Mouse (Mus musculus) gastrocnemius, postnatal 14 days (tissue): ENCODE data around the gene Psmd5. TPM values are rescaled to one million over a fixed set of nuclear protein-coding genes. Genes with fewer than 3 reads are reported as not detected.
"Not testable (repeated sequence)": the region's sequence is repeated elsewhere in the genome, so short reads cannot be mapped to it uniquely, and the experiment has no call there.

Experiments
- DNase-seq: peaks from one replicate; pipeline ENCODE4 v3.0.0; 2021; ENCODE audit warnings: mixed read lengths
- intact Hi-C: fragments of 180-260 bp; cut with DNase I; formaldehyde crosslinking; loops from one replicate; pipeline ENCODE4 v1.15.1; 2025; ENCODE audit warnings: low total_unique reads
- total RNA-seq, 2 experiments: library from RNA; stranded (reverse); gene quantifications; 2 replicates each; pipeline ENCODE4 v1.2.3; 2021

Psmd5 gene
- total RNA-seq, 2 experiments from 2014 or later, result 13.5 to 13.8 TPM

DNA sequence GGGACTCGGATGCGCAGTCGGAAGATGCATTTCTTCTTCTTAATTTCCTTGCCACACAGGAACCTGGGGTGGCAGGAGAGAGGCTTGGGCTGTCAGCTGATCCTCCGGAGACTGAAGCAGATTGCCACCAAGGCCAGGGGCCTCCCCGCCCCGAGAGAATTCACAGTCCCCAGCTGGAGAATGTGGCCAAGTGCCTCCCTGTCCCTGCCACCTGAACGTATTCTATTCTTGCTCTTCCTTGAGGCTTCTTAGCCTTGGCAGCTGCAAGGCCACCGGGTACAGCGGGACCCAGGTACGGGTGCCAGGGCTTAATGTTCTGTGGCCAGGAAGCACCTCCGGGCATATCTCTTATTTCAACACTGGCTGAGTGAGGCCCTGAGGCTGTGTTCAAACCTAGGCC is 24.9 kb upstream of the Psmd5 start:
- DNase-seq, result no peak
- intact Hi-C loops, result no loop called here

DNA sequence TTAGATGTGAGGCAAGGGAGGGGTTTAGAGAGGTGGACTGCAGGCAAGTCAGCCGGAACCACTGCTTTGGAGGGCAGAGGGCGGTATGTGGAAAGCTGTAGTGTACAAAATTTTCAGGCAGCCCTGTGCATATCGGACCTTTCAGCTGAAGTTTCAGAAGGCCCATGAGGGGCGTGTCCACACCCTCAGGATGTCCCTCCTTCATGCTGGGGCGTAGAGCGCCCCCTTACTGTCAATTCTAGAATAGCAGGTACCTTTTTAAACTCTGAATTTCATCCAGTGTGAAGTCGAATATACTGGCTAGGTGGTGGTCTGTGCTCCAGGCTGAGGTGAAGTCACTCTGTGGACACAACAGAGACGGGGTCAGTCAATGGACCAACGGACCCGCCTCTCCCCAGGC is 23.1 kb upstream of the Psmd5 start:
- intact Hi-C loops, result no loop called here
- no peak for DNase-seq

DNA sequence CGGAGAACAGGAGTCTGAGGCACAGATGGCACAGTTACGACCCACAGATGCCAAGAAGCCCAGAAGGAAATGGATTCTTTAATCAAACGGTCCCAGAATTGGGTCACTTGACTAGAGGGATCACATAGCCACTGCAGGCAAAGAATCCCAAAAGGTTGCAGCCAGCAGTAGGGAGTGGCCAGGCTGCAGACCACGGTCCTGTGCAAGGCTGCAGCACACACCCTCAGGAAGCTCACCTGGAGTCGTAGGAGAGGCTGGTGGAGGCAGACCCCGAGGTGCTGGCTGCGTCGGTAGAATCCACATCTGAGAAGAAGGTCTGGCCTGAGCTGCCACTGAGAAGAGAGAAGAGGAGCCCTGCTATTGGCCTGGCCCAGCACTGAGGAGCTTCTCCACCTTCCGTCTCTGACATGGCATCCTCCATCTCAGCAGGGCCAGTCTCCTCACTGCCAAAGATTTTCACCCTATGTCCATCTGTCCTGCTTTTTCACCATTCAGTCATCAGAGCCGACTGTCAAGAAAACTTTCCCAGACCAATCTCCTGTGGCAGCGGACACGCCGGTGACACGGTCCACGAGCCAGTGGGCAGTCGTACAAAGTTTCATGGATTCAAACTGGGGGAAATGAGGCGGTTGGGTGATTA is 22.2 kb upstream of the Psmd5 start:
- intact Hi-C loops, result no loop called here

DNA sequence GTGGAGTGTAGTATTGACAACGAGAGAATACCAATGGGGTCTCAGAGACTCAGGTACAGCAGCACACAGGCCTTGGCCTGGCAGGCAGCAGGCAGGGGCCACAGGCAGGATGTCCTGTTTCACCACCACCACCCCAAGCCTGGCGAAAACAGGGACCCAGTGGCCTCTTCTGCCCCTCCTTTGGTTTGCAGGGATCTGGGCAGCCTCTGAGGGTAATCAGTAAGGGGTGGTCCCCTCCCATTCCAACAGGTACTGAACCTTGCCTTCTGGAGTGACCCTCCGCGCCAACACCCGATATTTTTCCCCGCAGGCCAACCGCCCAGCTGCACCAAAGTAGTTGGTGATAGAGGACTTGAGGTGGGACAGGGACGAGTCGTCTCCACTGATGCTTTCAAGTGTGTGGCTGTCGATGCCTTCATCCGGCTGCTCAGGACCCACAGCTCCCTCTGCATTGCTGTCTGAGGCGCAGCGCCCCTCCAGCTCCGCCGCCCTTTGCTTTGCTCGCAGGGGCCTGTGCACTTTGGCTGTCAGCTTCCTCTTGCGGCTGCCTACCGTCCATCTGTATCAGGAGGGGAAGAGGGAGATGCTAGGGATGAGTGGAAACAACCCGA is 20.8 kb upstream of the Psmd5 start:
- intact Hi-C loops, result no loop called here
- no peak for DNase-seq

More for the DNA sequence above, 22.2 kb upstream of the Psmd5 start:
- no peak for DNase-seq

DNA sequence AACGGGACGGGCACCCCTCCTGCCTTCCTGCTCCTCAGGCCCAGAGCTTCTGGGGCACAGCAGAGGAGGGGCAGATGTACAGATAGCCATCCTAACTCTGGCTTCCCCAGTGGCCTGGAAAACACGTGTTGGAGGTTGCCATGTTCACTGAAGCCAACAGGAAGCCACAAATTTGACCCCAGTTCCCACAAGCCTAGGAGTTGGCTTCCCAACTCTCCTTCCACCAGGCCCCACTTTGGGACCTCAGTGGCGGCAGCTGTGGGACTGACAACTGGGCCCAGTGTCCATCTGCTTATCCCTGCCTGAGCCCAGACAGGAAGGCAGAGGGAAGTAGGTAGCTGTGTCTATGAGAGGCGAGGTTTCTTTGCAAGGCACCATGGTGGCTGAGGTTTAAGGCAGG is 19.2 kb upstream of the Psmd5 start:
- no peak for DNase-seq
- intact Hi-C loops, result no loop called here

DNA sequence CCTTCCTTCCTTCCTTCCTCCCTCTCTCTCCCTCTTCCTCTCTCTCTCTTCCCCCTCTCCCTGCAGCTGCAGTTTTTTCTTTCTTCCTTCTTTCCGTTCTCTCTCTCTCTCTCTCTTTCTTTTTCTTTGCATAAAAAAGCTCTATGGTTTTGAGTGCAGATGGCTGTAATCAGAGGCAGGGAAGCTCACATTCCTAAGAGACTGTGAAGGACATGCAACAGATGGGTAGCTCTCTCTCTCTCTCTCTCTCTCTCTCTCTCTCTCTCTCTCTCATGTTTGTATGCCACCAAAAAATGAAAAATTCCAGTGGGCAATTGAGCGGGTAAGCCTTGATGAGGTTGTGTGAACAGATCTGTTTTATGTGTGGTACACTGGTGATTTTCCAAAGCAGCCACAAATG is 9.4 kb upstream of the Psmd5 start:
- DNase-seq, result no peak
- intact Hi-C loops, result no loop called here

DNA sequence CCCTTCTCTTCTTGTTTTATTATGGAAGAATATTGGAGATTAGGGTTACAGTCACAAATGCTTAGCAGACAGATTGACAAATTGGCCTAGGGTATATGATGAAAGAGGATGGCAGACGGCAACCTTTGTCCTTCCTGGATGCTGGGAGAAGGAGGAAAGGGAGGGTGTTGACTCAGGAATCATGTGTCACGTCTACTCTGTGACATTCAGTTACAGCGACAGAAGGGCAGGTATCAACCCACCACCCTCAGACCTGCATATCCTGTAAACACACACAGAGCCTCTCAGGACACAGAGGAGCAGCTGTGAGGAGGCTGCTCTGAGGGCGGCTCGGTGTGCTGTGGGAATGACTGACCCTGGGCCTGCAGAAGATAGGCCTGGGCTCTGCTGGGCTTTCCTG is 8.4 kb upstream of the Psmd5 start:
- no peak for DNase-seq

DNA sequence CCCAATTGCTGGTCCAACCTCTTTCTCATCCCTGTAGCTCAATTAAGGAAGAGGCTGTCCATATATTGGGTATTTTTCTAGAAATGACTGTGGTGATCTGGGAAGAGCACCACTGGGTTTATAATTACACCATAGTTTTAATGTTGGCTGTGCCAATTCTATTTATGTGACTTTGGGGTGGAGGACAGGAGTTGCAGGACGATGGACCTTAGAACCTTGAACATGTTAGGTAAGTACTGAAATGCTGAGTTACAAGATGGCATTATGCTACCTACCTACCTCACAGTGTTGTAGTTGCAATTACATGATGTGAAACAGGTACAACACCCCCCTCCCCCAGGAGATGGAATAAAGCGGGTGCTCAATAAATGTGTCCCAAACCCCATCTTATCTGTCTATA is 8.0 kb upstream of the Psmd5 start:
- no peak for DNase-seq
- intact Hi-C loops, result no loop called here

More for the DNA sequence above, 8.4 kb upstream of the Psmd5 start:
- intact Hi-C loops, result no loop called here

DNA sequence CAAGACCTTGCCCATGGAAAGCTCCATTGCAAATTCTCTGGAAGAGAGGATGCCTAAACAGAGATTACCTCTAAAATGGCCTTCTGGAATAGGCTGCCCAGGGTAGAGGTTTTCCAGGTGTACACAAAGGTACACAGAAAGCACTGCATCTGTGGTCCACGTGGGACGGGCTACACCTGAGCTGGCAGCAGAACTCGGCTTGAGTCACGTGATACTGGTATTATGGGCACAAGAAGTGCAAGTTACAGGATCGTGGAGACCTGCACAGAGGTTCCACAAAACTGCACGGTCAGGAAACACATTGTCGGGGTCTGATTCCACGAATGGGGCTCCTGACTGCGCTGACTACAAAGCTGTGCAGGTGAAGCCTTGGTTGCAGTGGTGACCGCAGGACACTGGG is 5.3 kb upstream of the Psmd5 start:
- DNase-seq, result no peak
- intact Hi-C loops, result no loop called here

DNA sequence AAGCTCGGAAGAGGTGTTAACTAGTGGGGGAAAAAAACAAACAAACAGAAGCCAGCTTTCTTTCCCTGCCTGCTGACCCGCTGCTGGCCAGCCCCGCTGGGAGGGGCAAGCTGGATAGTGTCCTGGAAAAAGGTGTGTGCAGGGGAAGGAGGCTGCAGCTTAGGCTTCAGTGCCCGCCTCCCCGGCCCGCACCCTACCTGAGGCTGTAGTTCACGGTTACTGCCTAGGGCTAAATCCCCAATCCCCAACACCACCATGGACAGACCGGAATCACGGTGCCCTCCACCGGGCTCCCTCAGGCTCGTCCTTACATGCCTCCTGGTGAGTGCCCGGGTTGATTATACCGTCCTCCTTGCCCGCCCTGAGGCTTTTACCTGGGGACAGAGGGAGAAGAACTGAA is 497 bp downstream of the Psmd5 start, which contains the start of gene Cutal:
Cutal (plus strand) TSS at position 126 of the 400 bp plus-strand sequence.
- intact Hi-C loops, result no loop called here
- no peak for DNase-seq

DNA sequence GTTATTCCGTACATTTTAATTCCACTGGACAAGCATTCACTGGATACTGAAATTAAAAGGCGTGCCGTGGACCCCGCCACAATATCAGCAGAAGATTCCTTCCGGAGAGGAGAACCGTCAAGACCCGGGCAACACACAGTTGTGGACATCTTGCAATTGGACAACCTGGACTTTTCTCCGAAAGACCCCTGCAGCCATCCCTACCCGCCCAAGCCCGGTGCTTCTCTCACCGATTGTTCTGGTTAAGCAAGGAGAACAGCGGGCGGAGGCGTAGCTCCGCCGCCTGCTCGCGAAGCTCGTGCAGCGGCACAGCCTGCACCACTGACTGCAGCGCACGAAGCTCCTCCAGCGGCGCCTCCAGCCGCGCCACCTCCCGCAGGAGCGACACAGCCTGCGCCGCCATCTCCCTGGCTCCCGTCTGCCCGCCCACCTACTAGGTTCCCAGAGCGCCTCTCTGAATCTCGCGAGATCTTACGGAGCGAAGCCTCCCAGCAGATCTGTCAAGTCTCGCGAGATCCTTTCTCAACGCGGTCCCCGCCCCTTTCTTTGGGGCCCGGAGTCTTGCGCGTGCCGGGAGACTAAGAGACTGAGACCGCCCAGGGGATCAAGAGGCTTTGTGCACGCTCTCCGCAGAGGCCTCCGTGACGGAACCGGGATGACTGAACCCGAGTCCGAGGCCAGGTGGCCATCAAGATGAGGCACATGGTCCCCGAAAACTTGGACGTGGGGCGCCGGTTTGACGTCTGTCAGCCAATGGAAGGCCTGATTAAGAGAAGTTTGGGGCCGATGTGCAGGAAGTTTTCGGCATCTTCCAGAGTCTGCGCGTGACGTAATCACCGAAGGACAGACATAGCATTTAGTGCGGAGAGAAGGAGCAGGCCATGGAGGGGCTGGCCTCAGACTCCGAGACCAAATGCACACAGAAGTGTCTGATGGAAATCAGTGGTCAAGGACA is 4.0 kb downstream of the Psmd5 start:
- DNase-seq, result peak; percentile 93
- intact Hi-C loops, result no loop called here

DNA sequence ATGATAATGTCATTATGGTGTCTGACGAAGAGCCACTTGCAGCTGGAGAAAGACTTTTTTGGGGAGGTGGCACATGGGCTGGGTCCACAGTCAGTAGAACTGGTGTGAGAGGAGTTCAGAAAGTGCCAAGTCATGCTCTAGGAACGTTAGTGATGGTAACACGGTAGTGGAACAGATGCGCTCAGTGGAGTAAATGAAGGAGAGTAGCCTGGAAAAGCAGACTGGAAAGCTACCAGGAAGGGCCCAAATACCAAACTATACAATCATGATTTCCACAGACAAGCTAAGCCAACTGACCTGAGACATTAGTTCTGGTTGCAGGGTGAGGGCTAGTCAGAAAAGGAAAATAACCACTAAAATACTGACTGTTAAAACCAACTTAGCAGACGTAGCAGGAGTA is 5.1 kb downstream of the Psmd5 start:
- intact Hi-C loops, result no loop called here
- no peak for DNase-seq

DNA sequence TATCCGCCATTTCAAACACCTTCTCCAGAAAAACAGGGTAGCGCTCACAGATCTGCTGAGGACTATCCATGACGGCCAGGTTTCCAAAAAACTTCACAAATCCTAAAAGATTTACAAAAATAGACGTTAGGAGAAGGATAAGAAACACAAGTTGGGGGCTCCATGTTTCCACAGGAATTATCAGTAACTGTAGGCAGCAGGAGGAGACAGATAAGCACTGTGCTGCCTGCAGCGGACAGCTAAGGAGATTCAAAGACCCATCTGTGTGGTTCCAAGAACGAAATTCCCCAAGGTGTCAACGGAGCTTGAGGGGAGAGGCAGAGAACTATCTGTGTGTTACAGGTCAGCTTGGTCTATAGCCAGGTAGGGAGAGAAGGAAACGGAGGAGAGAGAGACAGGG is 17.0 kb downstream of the Psmd5 start:
- intact Hi-C loops, result no loop called here
- no peak for DNase-seq

DNA sequence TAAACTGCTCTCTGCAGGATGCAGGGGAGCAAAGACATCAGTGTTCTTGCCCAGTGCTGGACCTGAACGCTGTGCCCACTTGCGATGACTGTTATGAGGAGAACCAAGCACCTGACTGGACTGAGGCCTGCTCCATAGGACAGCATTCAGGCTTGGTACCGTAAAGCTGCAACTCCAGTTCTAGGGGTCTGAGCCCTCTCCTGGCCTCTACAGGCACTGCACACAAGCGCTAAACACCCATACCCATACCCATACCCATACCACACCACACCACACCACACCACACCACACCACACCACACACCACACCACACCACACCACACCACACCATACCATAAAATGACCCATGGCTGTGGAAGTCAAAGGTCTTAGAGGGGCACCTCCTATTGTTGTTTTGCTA is 19.5 kb downstream of the Psmd5 start:
- DNase-seq, result no peak
- intact Hi-C loops, result no loop called here

DNA sequence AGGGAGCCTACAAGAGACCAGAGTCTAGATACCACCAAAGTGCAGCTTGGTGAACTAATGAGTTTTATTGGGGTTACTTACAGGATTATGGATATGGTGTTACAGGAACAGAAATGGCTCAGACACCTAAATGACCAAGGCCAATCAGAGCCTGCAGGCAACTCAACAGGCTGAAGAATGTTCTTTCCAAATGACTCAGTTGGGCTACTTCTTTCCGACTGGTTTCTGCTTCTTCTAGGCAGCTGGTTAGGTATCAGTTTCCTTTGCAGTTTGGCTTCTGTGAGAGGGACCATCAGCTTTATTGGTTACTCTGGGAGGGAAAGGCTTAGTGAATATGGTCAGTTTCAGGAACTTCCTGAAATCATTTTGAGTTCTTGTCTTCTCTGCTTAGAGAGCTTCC is 27.1 kb downstream of the Psmd5 start:
- no peak for DNase-seq
- intact Hi-C loops, result no loop called here

DNA sequence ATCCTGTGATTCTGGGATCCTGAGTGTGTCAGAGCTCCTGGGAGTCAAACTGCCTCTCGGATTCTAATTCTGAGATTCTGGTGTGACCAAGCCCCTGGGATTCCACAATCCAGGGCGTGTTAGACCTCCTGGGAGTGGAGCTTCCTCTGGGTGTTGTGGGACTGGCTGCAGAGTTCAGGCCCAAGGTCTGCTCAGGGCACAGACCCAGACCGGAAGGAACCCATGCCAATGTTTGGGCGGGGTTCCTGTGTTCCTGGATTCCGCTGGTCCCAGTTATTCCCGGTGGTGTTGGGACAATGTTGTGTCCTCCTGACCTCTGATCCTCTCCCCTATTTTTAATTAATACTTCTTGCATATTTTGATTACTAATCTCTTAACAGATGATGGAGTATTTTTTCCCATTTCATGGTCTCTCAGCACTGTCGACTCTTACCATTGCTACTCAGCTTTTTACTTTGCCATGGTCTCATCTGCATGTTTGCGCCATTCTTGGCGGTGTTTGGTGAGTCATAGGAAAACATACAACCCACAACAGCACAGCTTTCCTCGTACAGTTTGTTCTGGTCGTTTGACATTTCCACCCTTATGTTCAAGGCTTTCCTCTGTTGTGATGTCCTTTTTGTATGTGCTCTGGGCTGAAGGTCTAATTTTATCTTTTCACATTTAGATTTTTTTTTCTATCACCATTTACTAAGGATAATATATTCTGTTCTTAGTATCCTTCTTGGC is 31.4 kb downstream of the Psmd5 start:
- intact Hi-C loops, result no loop called here
- peak; percentile 39 for DNase-seq

DNA sequence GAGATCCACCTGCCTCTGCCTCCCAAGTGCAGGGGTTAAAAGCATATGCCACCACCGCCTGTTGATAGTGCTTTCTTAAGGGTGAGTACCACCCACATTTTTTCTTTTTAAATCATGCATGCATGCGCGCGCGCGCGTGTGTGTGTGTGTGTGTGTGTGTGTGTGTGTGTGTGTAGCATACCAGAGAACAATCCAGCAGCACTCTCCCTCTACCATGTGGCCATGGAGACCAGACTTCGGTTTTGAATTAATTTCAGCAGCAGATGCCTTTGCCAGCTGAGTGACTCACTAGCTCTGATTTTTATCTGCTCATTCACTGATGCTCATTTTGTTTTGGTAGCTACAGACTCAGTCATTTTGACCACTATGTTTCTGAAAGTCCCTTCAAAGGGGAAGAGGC is 33.1 kb downstream of the Psmd5 start:
- intact Hi-C loops, result no loop called here
- DNase-seq, result no peak

DNA sequence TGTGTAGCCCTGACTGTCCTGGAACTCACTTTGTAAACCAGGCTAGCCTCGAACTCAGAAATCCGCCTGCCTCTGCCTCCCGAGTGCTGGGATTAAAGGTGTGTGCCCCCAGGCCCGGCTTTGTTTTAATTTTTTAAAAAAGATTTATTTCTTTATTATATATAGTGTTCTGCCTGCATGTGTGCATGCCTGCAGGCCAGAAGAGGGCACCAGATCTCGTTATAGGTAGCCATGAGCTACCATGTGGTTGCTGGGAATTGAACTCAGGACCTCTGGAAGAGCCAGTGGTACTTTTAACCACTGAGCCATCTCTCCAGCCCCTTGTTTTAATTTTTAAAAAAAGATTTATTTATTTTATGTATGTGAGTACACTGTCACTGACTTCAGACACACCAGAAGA is 34.6 kb downstream of the Psmd5 start:
- DNase-seq, intact Hi-C loops: not testable (repeated sequence)

DNA sequence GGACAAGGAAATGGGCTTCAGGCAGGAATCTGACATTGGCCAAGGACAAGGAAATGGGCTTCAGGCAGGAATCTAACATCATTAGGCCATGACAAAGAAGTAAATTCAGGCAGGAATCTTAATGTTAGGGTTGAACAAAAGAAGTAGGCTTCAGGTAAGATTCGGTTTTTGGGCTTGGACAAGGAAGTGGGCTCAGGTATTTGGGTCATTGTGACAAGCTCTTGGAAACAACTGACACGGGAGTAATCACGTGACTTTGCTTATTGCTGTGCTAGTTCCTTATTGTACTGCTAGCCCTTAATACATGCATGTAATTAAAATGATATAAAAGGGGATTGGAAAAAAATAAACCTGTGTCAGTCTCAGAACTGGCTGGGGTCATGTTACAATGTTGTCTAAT is 39.1 kb downstream of the Psmd5 start:
- intact Hi-C loops, result no loop called here
- DNase-seq, result no peak

DNA sequence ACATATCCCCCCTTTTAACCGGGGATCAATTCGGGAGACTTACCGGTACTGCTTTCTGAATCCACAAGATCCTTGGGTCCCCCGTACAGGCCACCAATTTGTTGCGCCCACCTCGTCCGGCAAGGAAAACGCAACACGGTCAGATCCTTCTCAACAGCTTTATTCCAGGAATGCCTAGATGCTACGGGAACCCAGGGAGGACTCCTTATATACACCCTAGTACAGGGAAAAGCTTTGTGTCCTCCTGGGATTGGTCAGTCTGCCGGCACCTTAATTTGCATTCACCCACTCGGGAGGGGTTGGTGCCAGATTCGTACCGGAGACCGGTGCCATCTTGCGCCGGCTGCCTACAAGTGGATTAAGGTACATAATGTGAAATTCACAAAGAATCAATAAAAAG is 41.1 kb downstream of the Psmd5 start:
- DNase-seq, result no peak
- intact Hi-C loops, result no loop called here
